In the genomic region with DNA sequence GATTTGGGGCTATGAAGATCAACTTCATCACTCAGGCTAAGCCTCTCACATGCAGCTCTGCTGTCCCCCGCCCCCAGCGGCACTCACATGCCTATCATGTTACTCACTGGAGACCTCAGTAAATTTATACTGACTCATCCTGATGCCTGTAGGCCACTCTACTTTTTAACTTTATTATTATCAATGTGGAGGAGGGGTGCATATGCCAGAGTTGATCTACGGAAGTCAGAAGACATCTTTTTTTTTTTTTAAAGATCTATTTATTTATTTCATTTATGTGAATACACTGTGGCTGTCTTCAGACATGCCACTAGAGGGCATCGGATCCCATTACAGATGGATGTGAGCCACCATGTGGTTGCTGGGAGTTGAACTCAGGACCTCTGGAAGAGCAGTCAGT, we compare ENCODE assay signal across 9 mouse cellular contexts. TPM values are rescaled to one million over a fixed set of nuclear protein-coding genes. Genes with fewer than 3 reads are reported as not detected.
DNase-seq lines count a peak whose midpoint lies in the region; ATAC-seq lines count a peak whose summit lies in the region.
"Had no signal": no experiment of that assay in that cellular context is flagged by ENCODE, and none has a peak within 500 bp of the region (broad histone marks: within the 10 kb centered on the region; RNA-seq: fewer than 3 reads in every experiment).

No protein-coding gene starts in this region.

- H3K36me3 ChIP-seq in kidney, embryonic 16.5 days (ENCODE audit: insufficient read depth, low read length) = peaks cover 15% of the 10 kb centered on the region

- ATAC-seq in kidney, embryonic 16.5 days (ENCODE audit: low FRiP score, low TSS enrichment) = no peak

- H3K4me3 ChIP-seq in kidney, embryonic 16.5 days (ENCODE audit: low read length) = no peak overlapping the region
- H3K4me3 ChIP-seq: hindbrain, embryonic 10.5 days had no signal

- H3K27ac ChIP-seq in kidney, embryonic 16.5 days (ENCODE audit: low read length) = no peak overlapping the region
- H3K27ac ChIP-seq: hindbrain, embryonic 10.5 days had no signal

- no peak overlapping the region for H3K9ac ChIP-seq in kidney, embryonic 16.5 days (replicated peaks; ENCODE audit: low read length)

- intact Hi-C loops in left cerebral cortex, postnatal 36 days (cut with DNase I) = no loop called here

- H3K27me3 ChIP-seq in kidney, embryonic 16.5 days (ENCODE audit: insufficient read depth, low read length) = no peaks in the 10 kb centered on the region

- no peaks in the 10 kb centered on the region for H3K4me1 ChIP-seq in kidney, embryonic 16.5 days (ENCODE audit: insufficient read depth, low read length)
- H3K4me1 ChIP-seq: hindbrain, embryonic 10.5 days had no signal

- no peak overlapping the region for H3K4me2 ChIP-seq in kidney, embryonic 16.5 days (replicated peaks; ENCODE audit: low read depth, low read length)

- DNase-seq in kidney, postnatal 10 days = peak; percentile 29
- DNase-seq in 3T3-L1 (ENCODE audit: low read depth, low spot score) = peak; percentile 95
- peak; percentile 59 for DNase-seq in CD4-positive, CD25-positive, alpha-beta regulatory T cell, adult 2 months (ENCODE audit: low read depth, low spot score)
- peak; percentile 77 for DNase-seq in adrenal gland, postnatal 25 days
- no peak for DNase-seq in left cerebral cortex, postnatal 36 days (ENCODE audit: low spot score in 2 of 2)
- no peak for DNase-seq in right cerebral cortex, postnatal 4 days
- DNase-seq: layer of hippocampus, postnatal 36 days had no signal

- WGBS in kidney, embryonic 16.5 days = 57% methylated on average over 4 of the region's 4 CpGs

- H3K9me3 ChIP-seq in kidney, embryonic 16.5 days (ENCODE audit: low read length) = peaks cover 22% of the 10 kb centered on the region

RNA-seq across cellular contexts. Expression of gene Zrsr1, which starts 6.3 kb away (rescaled TPM):
- polyA plus RNA-seq in kidney, embryonic 16.5 days (2015; fragmentation: Nextera tagmentation; extraction: Ambion mirVana) = 3.7 and 3.8 TPM in 2 replicates
- total RNA-seq in adrenal gland, postnatal 25 days (2021) = 30.7 and 31.0 TPM in 2 replicates
- 10 to 100 TPM; 67.9 to 69.8 TPM for total RNA-seq in left cerebral cortex, postnatal 36 days (2021)

RNA-seq across cellular contexts. Expression of gene Gm28048, which starts 16.4 kb away (rescaled TPM):
- 24.4 and 24.7 TPM in 2 replicates for polyA plus RNA-seq in kidney, embryonic 16.5 days (2015; fragmentation: Nextera tagmentation; extraction: Ambion mirVana)
- total RNA-seq in adrenal gland, postnatal 25 days (2021) = 52.3 and 54.2 TPM in 2 replicates
- 10 to 100 TPM in 1 of 2 experiments, 1 to 10 TPM in 1; 8.7 to 13.7 TPM for total RNA-seq in left cerebral cortex, postnatal 36 days (2021)

RNA-seq across cellular contexts. Expression of gene Commd1, which starts 16.7 kb away (rescaled TPM):
- polyA plus RNA-seq in kidney, embryonic 16.5 days (2015; fragmentation: Nextera tagmentation; extraction: Ambion mirVana) = 371 and 385 TPM in 2 replicates
- total RNA-seq in adrenal gland, postnatal 25 days (2021) = 97.9 and 109 TPM in 2 replicates
- 10 to 100 TPM; 38.8 to 44.6 TPM for total RNA-seq in left cerebral cortex, postnatal 36 days (2021)

RNA-seq across cellular contexts. Expression of gene Cct4, which starts 24.8 kb away (rescaled TPM):
- polyA plus RNA-seq in kidney, embryonic 16.5 days (2015; fragmentation: Nextera tagmentation; extraction: Ambion mirVana) = 300 and 303 TPM in 2 replicates
- total RNA-seq in adrenal gland, postnatal 25 days (2021) = 154 and 188 TPM in 2 replicates
- 100 to 1,000 TPM in 1 of 2 experiments, 10 to 100 TPM in 1; 99.1 to 110 TPM for total RNA-seq in left cerebral cortex, postnatal 36 days (2021)

RNA-seq across cellular contexts. Expression of gene Fam161a, which starts 41.8 kb away (rescaled TPM):
- polyA plus RNA-seq in kidney, embryonic 16.5 days (2015; fragmentation: Nextera tagmentation; extraction: Ambion mirVana) = 3.2 and 3.4 TPM in 2 replicates
- total RNA-seq in adrenal gland, postnatal 25 days (2021) = 18.6 and 22.4 TPM in 2 replicates
- 1 to 10 TPM; 2.6 to 4.4 TPM for total RNA-seq in left cerebral cortex, postnatal 36 days (2021)

Comparison
In these comparisons a context has a peak if more than half of its experiments do, and no peak if none do; other contexts are left out.
1. DNase-seq: peak in kidney, postnatal 10 days (single experiment), 3T3-L1 (single experiment), CD4-positive, CD25-positive, alpha-beta regulatory T cell, adult 2 months (single experiment) and adrenal gland, postnatal 25 days (single experiment); none in left cerebral cortex, postnatal 36 days (0 of 2) and right cerebral cortex, postnatal 4 days (single experiment).